Mouse (Mus musculus) kidney, embryonic 15.5 days (tissue): Measurements from ENCODE around the gene Iqce. TPM values are rescaled to one million over a fixed set of nuclear protein-coding genes. Genes with fewer than 3 reads are reported as not detected.

Source experiments
- ATAC-seq: fragments of 200-750 bp; cut with Nextera tagmentation; replicated peaks from 2 replicates; pipeline ENCODE4 v1.8.0; 2017; ENCODE audit warnings: moderate TSS enrichment; ENCODE audit not compliant: low FRiP score
- H3K27ac ChIP-seq: fragments of 300-500 bp; sonication (generic); 2 replicates; pipeline ENCODE4 v1.5.1; 2015; ENCODE audit warnings: mild to moderate bottlenecking, inconsistent platforms
- H3K27me3 ChIP-seq: fragments of 300-500 bp; sonication (generic); 2 replicates; pipeline ENCODE4 v1.6.1; 2015; ENCODE audit warnings: inconsistent platforms
- H3K36me3 ChIP-seq: fragments of 300-500 bp; sonication (generic); 2 replicates; pipeline ENCODE4 v1.6.1; 2015; ENCODE audit warnings: inconsistent platforms
- H3K4me1 ChIP-seq: fragments of 300-500 bp; sonication (generic); 2 replicates; pipeline ENCODE4 v1.6.1; 2015; ENCODE audit warnings: inconsistent platforms
- H3K4me2 ChIP-seq: fragments of 300-500 bp; sonication (generic); 2 replicates; pipeline ENCODE4 v1.6.1; 2015; ENCODE audit warnings: moderate library complexity, mild to moderate bottlenecking, inconsistent platforms
- H3K4me3 ChIP-seq: fragments of 300-500 bp; sonication (generic); replicated peaks from 2 replicates; pipeline ENCODE4 v1.5.1; 2015; ENCODE audit warnings: mild to moderate bottlenecking, inconsistent platforms
- H3K9ac ChIP-seq: fragments of 300-500 bp; sonication (generic); 2 replicates; pipeline ENCODE4 v1.6.1; 2015; ENCODE audit warnings: mild to moderate bottlenecking, inconsistent platforms
- H3K9me3 ChIP-seq: fragments of 300-500 bp; sonication (generic); replicated peaks from 2 replicates; pipeline ENCODE4 v1.6.1; 2016; ENCODE audit warnings: inconsistent platforms
- WGBS: fragments of 180-500 bp; shearing (Covaris S2); methylation state at CpG from one replicate; pipeline ENCODE4 v1.1.7; 2015; ENCODE audit warnings: mixed read lengths; 5-methylcytosine and 5-hydroxymethylcytosine counted together
- polyA plus RNA-seq: library from polyadenylated mRNA; unstranded; fragments of >200 nt; fragmentation: Nextera tagmentation; extraction: Ambion mirVana; gene quantifications from 2 replicates; pipeline ENCODE4 v1.2.1, GENCODE M21; 2015

The Iqce gene
- polyA plus RNA-seq = 25.7 and 29.3 TPM in 2 replicates

- peak; percentile 64 for ATAC-seq
- no peaks in the 10 kb centered on the region for H3K27me3 ChIP-seq
- peaks cover 48% of the 10 kb centered on the region for H3K4me1 ChIP-seq
- H3K4me2 ChIP-seq = peak within 1 kb of the TSS; percentile 84
- peak within 1 kb of the TSS; percentile 95 for H3K27ac ChIP-seq
- WGBS = 1% methylated on average over 33 of the region's 33 CpGs
- peaks cover 26% of the 10 kb centered on the region for H3K36me3 ChIP-seq
- no peaks in the 10 kb centered on the region for H3K9me3 ChIP-seq
- H3K9ac ChIP-seq = peak within 1 kb of the TSS; percentile 84
- H3K4me3 ChIP-seq = peak within 1 kb of the TSS; percentile 71
Observed at GRCm38 (mm10) chr5:140702103-140702513, at the start of gene Iqce. TSS of gene Iqce (minus strand) at chr5:140702378.

- H3K4me2 ChIP-seq = no peak overlapping the region
- WGBS = 3% methylated on average over 1 of the region's 2 CpGs
- ATAC-seq = no peak
Observed at GRCm38 (mm10) chr5:140750925-140751324, 48.7 kb upstream of the Iqce start.

GRCm38 (mm10) chr5:140749062-140749875 lies 47.1 kb upstream of the Iqce start:
- 0 out of 2 replicates have a peak, but pooled peaks cover 4% of the 10 kb centered on the region for H3K36me3 ChIP-seq
- 17% methylated on average over 12 of the region's 12 CpGs for whole genome bisulfite sequencing
- H3K4me3 ChIP-seq = peak overlapping the region; percentile 40
- H3K27ac ChIP-seq = peak overlapping the region; percentile 65
- H3K9me3 ChIP-seq = no peaks in the 10 kb centered on the region
- peaks cover 13% of the 10 kb centered on the region for H3K4me1 ChIP-seq
- 0 out of 2 replicates have a peak, but pooled peaks cover 2% of the 10 kb centered on the region for H3K27me3 ChIP-seq
- H3K9ac ChIP-seq = peak overlapping the region; percentile 47
- peak; percentile 82 for ATAC-seq
- peak overlapping the region; percentile 60 for H3K4me2 ChIP-seq

More at GRCm38 (mm10) chr5:140750925-140751324, 48.7 kb upstream of the Iqce start:
- no peaks in the 10 kb centered on the region for H3K27me3 ChIP-seq
- H3K9me3 ChIP-seq = no peaks in the 10 kb centered on the region
- no peak overlapping the region for H3K9ac ChIP-seq
- H3K36me3 ChIP-seq = 0 out of 2 replicates have a peak, but pooled peaks cover 4% of the 10 kb centered on the region
- H3K27ac ChIP-seq = no peak overlapping the region
- no peak overlapping the region for H3K4me3 ChIP-seq
- peaks cover 13% of the 10 kb centered on the region for H3K4me1 ChIP-seq

- no peaks in the 10 kb centered on the region for H3K9me3 ChIP-seq
- no peak overlapping the region for H3K27ac ChIP-seq
- ATAC-seq = no peak
- no peak overlapping the region for H3K9ac ChIP-seq
- H3K27me3 ChIP-seq = 0 out of 2 replicates have a peak, but pooled peaks cover 2% of the 10 kb centered on the region
- WGBS = 69% methylated on average over 10 of the region's 10 CpGs
- H3K4me3 ChIP-seq = no peak overlapping the region
- H3K4me2 ChIP-seq = no peak overlapping the region; the same call in 1 of the 2 replicates
- H3K36me3 ChIP-seq = 0 out of 2 replicates have a peak, but pooled peaks cover 4% of the 10 kb centered on the region
- H3K4me1 ChIP-seq = peaks cover 13% of the 10 kb centered on the region
Observed at GRCm38 (mm10) chr5:140748425-140748824, 46.2 kb upstream of the Iqce start.

- H3K9ac ChIP-seq = no peak overlapping the region
- ATAC-seq = no peak
- WGBS = 29% methylated on average over 12 of the region's 12 CpGs
Observed at GRCm38 (mm10) chr5:140743706-140744131, 41.5 kb upstream of the Iqce start.

GRCm38 (mm10) chr5:140741877-140742276 lies 39.7 kb upstream of the Iqce start:
- H3K27ac ChIP-seq = no peak overlapping the region
- H3K27me3 ChIP-seq = peaks cover 10% of the 10 kb centered on the region
- H3K36me3 ChIP-seq = no peaks in the 10 kb centered on the region
- H3K4me1 ChIP-seq = peaks cover 17% of the 10 kb centered on the region; the same call in 1 of the 2 replicates
- H3K9ac ChIP-seq = no peak overlapping the region
- H3K4me2 ChIP-seq = no peak overlapping the region
- H3K9me3 ChIP-seq = no peaks in the 10 kb centered on the region
- no peak for ATAC-seq
- no peak overlapping the region for H3K4me3 ChIP-seq

More at GRCm38 (mm10) chr5:140743706-140744131, 41.5 kb upstream of the Iqce start:
- Histone ChIP-seq H3K4me3 (no peak overlapping the region), H3K27ac (no peak overlapping the region), H3K4me1 (peaks cover 17% of the 10 kb centered on the region; the same call in 1 of the 2 replicates), H3K4me2 (no peak overlapping the region), H3K36me3 (no peaks in the 10 kb centered on the region), H3K9me3 (no peaks in the 10 kb centered on the region), H3K27me3 (0 out of 2 replicates have a peak, but pooled peaks cover 2% of the 10 kb centered on the region)

GRCm38 (mm10) chr5:140741040-140741439 lies 38.9 kb upstream of the Iqce start:
- Histone ChIP-seq H3K4me2 (no peak overlapping the region), H3K9ac (no peak overlapping the region), H3K27me3 (peaks cover 18% of the 10 kb centered on the region), H3K4me3 (no peak overlapping the region), H3K27ac (no peak overlapping the region), H3K9me3 (no peaks in the 10 kb centered on the region), H3K36me3 (no peaks in the 10 kb centered on the region), H3K4me1 (peaks cover 18% of the 10 kb centered on the region)
- ATAC-seq = no peak
- 53% methylated on average over 11 of the region's 11 CpGs for WGBS

GRCm38 (mm10) chr5:140739813-140740212 lies 37.6 kb upstream of the Iqce start:
- Histone ChIP-seq H3K4me2 (no peak overlapping the region), H3K4me3 (no peak overlapping the region), H3K27ac (no peak overlapping the region), H3K9me3 (no peaks in the 10 kb centered on the region), H3K27me3 (peaks cover 27% of the 10 kb centered on the region), H3K4me1 (peaks cover 28% of the 10 kb centered on the region), H3K9ac (no peak overlapping the region), H3K36me3 (no peaks in the 10 kb centered on the region)
- 61% methylated on average over 12 of the region's 12 CpGs for WGBS
- peak; percentile 12; the same call in 1 of the 2 replicates for ATAC-seq

GRCm38 (mm10) chr5:140736166-140736565 lies 34.0 kb upstream of the Iqce start:
- H3K27me3 ChIP-seq = peaks cover 32% of the 10 kb centered on the region
- no peak overlapping the region for H3K27ac ChIP-seq
- no peaks in the 10 kb centered on the region for H3K9me3 ChIP-seq
- no peak for ATAC-seq
- H3K4me1 ChIP-seq = peaks cover 22% of the 10 kb centered on the region
- peak overlapping the region; percentile 41 for H3K4me3 ChIP-seq
- H3K4me2 ChIP-seq = peak overlapping the region; percentile 82
- no peak overlapping the region for H3K9ac ChIP-seq
- WGBS = 16% methylated on average over 13 of the region's 13 CpGs
- no peaks in the 10 kb centered on the region for H3K36me3 ChIP-seq

- H3K36me3 ChIP-seq = no peaks in the 10 kb centered on the region
- peak overlapping the region; percentile 26; the same call in 1 of the 2 replicates for H3K9ac ChIP-seq
- 0 out of 2 replicates have a peak, but pooled peaks have one; percentile 20 for ATAC-seq
- WGBS = under 1% methylated on average over 22 of the region's 22 CpGs
- peaks cover 32% of the 10 kb centered on the region for H3K27me3 ChIP-seq
- H3K4me1 ChIP-seq = peaks cover 18% of the 10 kb centered on the region
- no peaks in the 10 kb centered on the region for H3K9me3 ChIP-seq
- peak overlapping the region; percentile 82 for H3K4me2 ChIP-seq
- no peak overlapping the region for H3K27ac ChIP-seq
- H3K4me3 ChIP-seq = peak overlapping the region; percentile 41
Observed at GRCm38 (mm10) chr5:140735297-140735696, 33.1 kb upstream of the Iqce start.

GRCm38 (mm10) chr5:140733336-140733735 lies 31.2 kb upstream of the Iqce start:
- peaks cover 32% of the 10 kb centered on the region for H3K27me3 ChIP-seq
- peaks cover 11% of the 10 kb centered on the region for H3K4me1 ChIP-seq
- H3K36me3 ChIP-seq = no peaks in the 10 kb centered on the region
- H3K27ac ChIP-seq = no peak overlapping the region
- no peak for ATAC-seq
- H3K4me3 ChIP-seq = no peak overlapping the region
- 45% methylated on average over 3 of the region's 3 CpGs for WGBS
- no peak overlapping the region for H3K4me2 ChIP-seq
- H3K9me3 ChIP-seq = no peaks in the 10 kb centered on the region
- H3K9ac ChIP-seq = no peak overlapping the region

GRCm38 (mm10) chr5:140732195-140732594 lies 30.0 kb upstream of the Iqce start:
- H3K27ac ChIP-seq = no peak overlapping the region
- WGBS = 67% methylated on average over 4 of the region's 4 CpGs
- no peaks in the 10 kb centered on the region for H3K36me3 ChIP-seq
- no peak overlapping the region for H3K4me3 ChIP-seq
- peaks cover 27% of the 10 kb centered on the region for H3K27me3 ChIP-seq
- no peaks in the 10 kb centered on the region for H3K9me3 ChIP-seq
- no peak overlapping the region for H3K9ac ChIP-seq
- ATAC-seq = no peak
- H3K4me2 ChIP-seq = no peak overlapping the region
- peaks cover 11% of the 10 kb centered on the region for H3K4me1 ChIP-seq
